Mouse (Mus musculus) heart, embryonic 15.5 days (tissue): ENCODE measurements at regions not wholly inside any gene's neighbourhood (a gene's known extent, or its start where the extent isn't known, plus 50 kb on each side); places are given as distances from the start of the nearest gene placed in this dataset.

Source experiments
- ATAC-seq: fragments of 200-750 bp; cut with Nextera tagmentation; replicated peaks from 2 replicates; pipeline ENCODE4 v1.8.0; 2017; ENCODE audit warnings: low read depth, moderate TSS enrichment; ENCODE audit not compliant: insufficient number of reproducible peaks, insufficient read depth, low FRiP score
- H3K27ac ChIP-seq: fragments of 300-500 bp; sonication (generic); 2 replicates; pipeline ENCODE4 v1.5.1; 2015; ENCODE audit warnings: mild to moderate bottlenecking, inconsistent platforms
- H3K27me3 ChIP-seq: fragments of 300-500 bp; sonication (generic); 2 replicates; pipeline ENCODE4 v1.6.1; 2015; ENCODE audit warnings: inconsistent platforms
- H3K36me3 ChIP-seq: fragments of 300-500 bp; sonication (generic); 2 replicates; pipeline ENCODE4 v1.6.1; 2015; ENCODE audit warnings: mild to moderate bottlenecking, inconsistent platforms
- H3K4me1 ChIP-seq: fragments of 300-500 bp; sonication (generic); replicated peaks from 2 replicates; pipeline ENCODE4 v1.6.1; 2015; ENCODE audit warnings: inconsistent platforms
- H3K4me2 ChIP-seq: fragments of 300-500 bp; sonication (generic); 2 replicates; pipeline ENCODE4 v1.6.1; 2015; ENCODE audit warnings: inconsistent platforms, mild to moderate bottlenecking, moderate library complexity
- H3K4me3 ChIP-seq: fragments of 300-500 bp; sonication (generic); 2 replicates; pipeline ENCODE4 v1.5.1; 2015; ENCODE audit warnings: mild to moderate bottlenecking, inconsistent platforms
- H3K9ac ChIP-seq: fragments of 300-500 bp; sonication (generic); 2 replicates; pipeline ENCODE4 v1.6.1; 2015; ENCODE audit warnings: mild to moderate bottlenecking, inconsistent platforms
- H3K9me3 ChIP-seq: fragments of 300-500 bp; sonication (generic); replicated peaks from 2 replicates; pipeline ENCODE4 v1.6.1; 2016; ENCODE audit warnings: inconsistent platforms
- WGBS: fragments of 180-500 bp; shearing (Covaris S2); methylation state at CpG from one replicate; pipeline ENCODE4 v1.1.7; 2015; ENCODE audit warnings: mixed read lengths; 5-methylcytosine and 5-hydroxymethylcytosine counted together

GRCm38 (mm10) chr10:66433490-66433889 is 662.4 kb upstream of the Jmjd1c start:
- Histone ChIP-seq H3K27ac (no peak overlapping the region), H3K36me3 (no peaks in the 10 kb centered on the region), H3K4me2 (no peak overlapping the region), H3K4me3 (no peak overlapping the region), H3K9me3 (no peaks in the 10 kb centered on the region), H3K9ac (no peak overlapping the region), H3K4me1 (no peaks in the 10 kb centered on the region), H3K27me3 (no peaks in the 10 kb centered on the region)
- ATAC-seq, result no peak
- WGBS, result 52% methylated on average over 2 of the region's 2 CpGs

- WGBS, result 66% methylated on average over 4 of the region's 4 CpGs
These were observed 625.2 kb upstream of the Jmjd1c start for GRCm38 (mm10) chr10:66470684-66471083.

GRCm38 (mm10) chr10:66472038-66472437 is 623.9 kb upstream of the Jmjd1c start:
- Histone ChIP-seq H3K36me3 (no peaks in the 10 kb centered on the region), H3K9ac (no peak overlapping the region), H3K9me3 (no peaks in the 10 kb centered on the region), H3K4me2 (no peak overlapping the region), H3K27me3 (no peaks in the 10 kb centered on the region), H3K27ac (no peak overlapping the region), H3K4me3 (no peak overlapping the region), H3K4me1 (no peaks in the 10 kb centered on the region)
- ATAC-seq, result no peak
- 67% methylated on average over 4 of the region's 4 CpGs for WGBS

More at GRCm38 (mm10) chr10:66470684-66471083, 625.2 kb upstream of the Jmjd1c start:
- Histone ChIP-seq H3K27me3 (no peaks in the 10 kb centered on the region), H3K4me2 (no peak overlapping the region), H3K27ac (no peak overlapping the region), H3K9me3 (no peaks in the 10 kb centered on the region), H3K4me1 (no peaks in the 10 kb centered on the region), H3K4me3 (no peak overlapping the region), H3K9ac (no peak overlapping the region), H3K36me3 (no peaks in the 10 kb centered on the region)
- no peak for ATAC-seq

GRCm38 (mm10) chr10:66475187-66475735 is 620.7 kb upstream of the Jmjd1c start:
- ATAC-seq, result no peak
- 75% methylated on average over 1 of the region's 1 CpGs for WGBS
- Histone ChIP-seq H3K4me3 (no peak overlapping the region), H3K9me3 (no peaks in the 10 kb centered on the region), H3K4me1 (no peaks in the 10 kb centered on the region), H3K36me3 (no peaks in the 10 kb centered on the region), H3K9ac (no peak overlapping the region), H3K4me2 (no peak overlapping the region), H3K27me3 (no peaks in the 10 kb centered on the region), H3K27ac (no peak overlapping the region)

- Histone ChIP-seq H3K4me1 (no peaks in the 10 kb centered on the region), H3K27me3 (no peaks in the 10 kb centered on the region), H3K4me2 (no peak overlapping the region), H3K9ac (no peak overlapping the region), H3K27ac (no peak overlapping the region), H3K9me3 (no peaks in the 10 kb centered on the region), H3K36me3 (no peaks in the 10 kb centered on the region), H3K4me3 (no peak overlapping the region)
- no peak for ATAC-seq
- 77% methylated on average over 5 of the region's 5 CpGs for WGBS
These were observed 605.1 kb upstream of the Jmjd1c start for GRCm38 (mm10) chr10:66490871-66491270.

- Histone ChIP-seq H3K4me1 (no peaks in the 10 kb centered on the region), H3K4me2 (no peak overlapping the region), H3K4me3 (no peak overlapping the region), H3K9ac (no peak overlapping the region), H3K27me3 (no peaks in the 10 kb centered on the region), H3K9me3 (no peaks in the 10 kb centered on the region), H3K27ac (no peak overlapping the region), H3K36me3 (no peaks in the 10 kb centered on the region)
- ATAC-seq, result no peak
- 57% methylated on average over 10 of the region's 10 CpGs for WGBS
These were observed 604.1 kb upstream of the Jmjd1c start for GRCm38 (mm10) chr10:66491850-66492249.

GRCm38 (mm10) chr10:66539846-66540245 is 556.1 kb upstream of the Jmjd1c start:
- WGBS, result 82% methylated on average over 5 of the region's 5 CpGs
- Histone ChIP-seq H3K4me2 (no peak overlapping the region), H3K27me3 (no peaks in the 10 kb centered on the region), H3K27ac (no peak overlapping the region), H3K36me3 (no peaks in the 10 kb centered on the region), H3K9me3 (no peaks in the 10 kb centered on the region), H3K4me3 (no peak overlapping the region), H3K9ac (no peak overlapping the region), H3K4me1 (no peaks in the 10 kb centered on the region)
- no peak for ATAC-seq

- no peak overlapping the region for H3K27ac ChIP-seq
- no peak overlapping the region for H3K4me2 ChIP-seq
- H3K9ac ChIP-seq, result no peak overlapping the region
- H3K27me3 ChIP-seq, result no peaks in the 10 kb centered on the region
- 66% methylated on average over 2 of the region's 2 CpGs for WGBS
- no peaks in the 10 kb centered on the region for H3K9me3 ChIP-seq
- H3K4me1 ChIP-seq, result no peaks in the 10 kb centered on the region
- no peak overlapping the region for H3K4me3 ChIP-seq
- H3K36me3 ChIP-seq, result no peaks in the 10 kb centered on the region
- no peak for ATAC-seq
These were observed 549.3 kb upstream of the Jmjd1c start for GRCm38 (mm10) chr10:66546656-66547055.

GRCm38 (mm10) chr10:66547660-66548059 is 548.3 kb upstream of the Jmjd1c start:
- Histone ChIP-seq H3K9ac (no peak overlapping the region), H3K27ac (no peak overlapping the region), H3K4me2 (no peak overlapping the region), H3K27me3 (no peaks in the 10 kb centered on the region), H3K36me3 (no peaks in the 10 kb centered on the region), H3K9me3 (no peaks in the 10 kb centered on the region), H3K4me3 (no peak overlapping the region), H3K4me1 (no peaks in the 10 kb centered on the region)
- 54% methylated on average over 3 of the region's 3 CpGs for WGBS
- no peak for ATAC-seq

GRCm38 (mm10) chr10:66548073-66548472 is 547.9 kb upstream of the Jmjd1c start:
- 74% methylated on average over 4 of the region's 4 CpGs for WGBS
- no peaks in the 10 kb centered on the region for H3K9me3 ChIP-seq
- ATAC-seq, result no peak
- no peaks in the 10 kb centered on the region for H3K27me3 ChIP-seq
- no peak overlapping the region for H3K4me2 ChIP-seq
- H3K4me1 ChIP-seq, result no peaks in the 10 kb centered on the region
- H3K9ac ChIP-seq, result no peak overlapping the region
- H3K27ac ChIP-seq, result no peak overlapping the region
- no peak overlapping the region for H3K4me3 ChIP-seq
- no peaks in the 10 kb centered on the region for H3K36me3 ChIP-seq

GRCm38 (mm10) chr10:66552919-66553318 is 543.0 kb upstream of the Jmjd1c start:
- ATAC-seq, result no peak
- 42% methylated on average over 3 of the region's 3 CpGs for WGBS
- H3K4me3 ChIP-seq, result no peak overlapping the region
- no peak overlapping the region for H3K9ac ChIP-seq
- H3K27me3 ChIP-seq, result no peaks in the 10 kb centered on the region
- H3K9me3 ChIP-seq, result no peaks in the 10 kb centered on the region
- no peak overlapping the region for H3K4me2 ChIP-seq
- no peaks in the 10 kb centered on the region for H3K4me1 ChIP-seq
- no peaks in the 10 kb centered on the region for H3K36me3 ChIP-seq
- H3K27ac ChIP-seq, result no peak overlapping the region

- no peak overlapping the region for H3K27ac ChIP-seq
- WGBS, result 73% methylated on average over 1 of the region's 1 CpGs
These were observed 541.7 kb upstream of the Jmjd1c start for GRCm38 (mm10) chr10:66554259-66554658.

More at GRCm38 (mm10) chr10:66554259-66554658, 541.7 kb upstream of the Jmjd1c start:
- Histone ChIP-seq H3K4me1 (no peaks in the 10 kb centered on the region), H3K4me2 (no peak overlapping the region), H3K9ac (no peak overlapping the region), H3K27me3 (no peaks in the 10 kb centered on the region), H3K4me3 (no peak overlapping the region), H3K36me3 (no peaks in the 10 kb centered on the region), H3K9me3 (no peaks in the 10 kb centered on the region)
- no peak for ATAC-seq
